Mouse (Mus musculus) limb, embryonic 13.5 days (tissue): ENCODE data around the gene Amotl2. TPM values are rescaled to one million over a fixed set of nuclear protein-coding genes. Genes with fewer than 3 reads are reported as not detected.

ENCODE experiments used
- ATAC-seq: fragments of 200-750 bp; cut with Nextera tagmentation; 2 replicates; pipeline ENCODE4 v1.8.0; 2017; ENCODE audit warnings: low read depth, moderate number of reproducible peaks, moderate TSS enrichment; ENCODE audit not compliant: low FRiP score
- H3K27ac ChIP-seq: fragments of 300-500 bp; sonication (generic); 2 replicates; pipeline ENCODE4 v1.5.1; 2015; ENCODE audit warnings: inconsistent platforms, mild to moderate bottlenecking, moderate library complexity
- H3K27me3 ChIP-seq: fragments of 300-500 bp; sonication (generic); 2 replicates; pipeline ENCODE4 v1.6.1; 2015; ENCODE audit warnings: mild to moderate bottlenecking, inconsistent platforms
- H3K36me3 ChIP-seq: fragments of 300-500 bp; sonication (generic); 2 replicates; pipeline ENCODE4 v1.6.1; 2015; ENCODE audit warnings: inconsistent platforms, mild to moderate bottlenecking, moderate library complexity
- H3K4me1 ChIP-seq: fragments of 300-500 bp; sonication (generic); 2 replicates; pipeline ENCODE4 v1.6.1; 2015; ENCODE audit warnings: inconsistent platforms
- H3K4me2 ChIP-seq: fragments of 300-500 bp; sonication (generic); replicated peaks from 2 replicates; pipeline ENCODE4 v1.6.1; 2015; ENCODE audit warnings: inconsistent platforms, mild to moderate bottlenecking, moderate library complexity
- H3K4me3 ChIP-seq: fragments of 300-500 bp; sonication (generic); 2 replicates; pipeline ENCODE4 v1.5.1; 2015; ENCODE audit warnings: moderate library complexity, mild to moderate bottlenecking, inconsistent platforms
- H3K9ac ChIP-seq: fragments of 300-500 bp; sonication (generic); 2 replicates; pipeline ENCODE4 v1.6.1; 2015; ENCODE audit warnings: mild to moderate bottlenecking, inconsistent platforms
- H3K9me3 ChIP-seq: fragments of 300-500 bp; sonication (generic); 2 replicates; pipeline ENCODE4 v1.6.1; 2016; ENCODE audit warnings: inconsistent platforms
- WGBS: fragments of 180-500 bp; shearing (Covaris S2); methylation state at CpG from one replicate; pipeline ENCODE4 v1.1.7; 2015; 5-methylcytosine and 5-hydroxymethylcytosine counted together
- polyA plus RNA-seq: library from polyadenylated mRNA; unstranded; fragments of >200 nt; fragmentation: Nextera tagmentation; extraction: Ambion mirVana; gene quantifications from 2 replicates; pipeline ENCODE4 v1.2.1, GENCODE M21; 2015

The Amotl2 gene
- polyA plus RNA-seq, 1 experiment from 2014 or later: 71.3 TPM

DNA sequence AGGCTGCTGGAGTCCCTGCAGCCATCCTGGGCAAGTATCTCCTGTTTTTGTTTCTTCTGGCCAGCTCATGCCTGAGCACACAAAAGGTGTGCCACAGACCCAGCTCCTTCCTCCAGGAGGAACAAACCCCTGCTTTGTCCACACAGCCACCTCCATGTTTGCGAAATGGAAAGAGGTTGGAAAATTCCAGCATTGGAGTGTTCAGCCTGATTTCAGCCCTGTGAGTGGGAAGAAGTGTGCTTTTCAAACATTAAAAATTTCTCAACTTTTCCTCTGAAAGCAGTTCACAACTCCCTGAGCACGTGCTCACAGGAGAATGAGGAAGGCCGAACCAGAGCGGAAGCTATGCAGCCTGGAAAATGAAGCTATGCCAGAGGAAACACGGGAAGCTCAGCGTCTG is 15.4 kb upstream of the Amotl2 start:
- 73% methylated on average over 6 of the region's 6 CpGs for WGBS
- Histone ChIP-seq H3K27ac (peak overlapping the region; percentile 59), H3K9ac (no peak overlapping the region)

GRCm38 (mm10) chr9:102709504-102710135 is 6.9 kb upstream of the Amotl2 start:
- Histone ChIP-seq H3K36me3 (no peaks in the 10 kb centered on the region), H3K27ac (peak overlapping the region; percentile 39; the same call in 1 of the 2 replicates), H3K27me3 (no peaks in the 10 kb centered on the region), H3K4me3 (no peak overlapping the region), H3K4me2 (no peak overlapping the region), H3K4me1 (peaks cover 20% of the 10 kb centered on the region), H3K9me3 (no peaks in the 10 kb centered on the region), H3K9ac (no peak overlapping the region)
- WGBS: 67% methylated on average over 15 of the region's 15 CpGs
- no peak for ATAC-seq

More for the DNA sequence above, 15.4 kb upstream of the Amotl2 start:
- ATAC-seq: no peak
- Histone ChIP-seq H3K4me2 (no peak overlapping the region), H3K4me3 (no peak overlapping the region), H3K27me3 (no peaks in the 10 kb centered on the region), H3K4me1 (0 out of 2 replicates have a peak, but pooled peaks cover 15% of the 10 kb centered on the region), H3K9me3 (0 out of 2 replicates have a peak, but pooled peaks cover 8% of the 10 kb centered on the region), H3K36me3 (no peaks in the 10 kb centered on the region)

DNA sequence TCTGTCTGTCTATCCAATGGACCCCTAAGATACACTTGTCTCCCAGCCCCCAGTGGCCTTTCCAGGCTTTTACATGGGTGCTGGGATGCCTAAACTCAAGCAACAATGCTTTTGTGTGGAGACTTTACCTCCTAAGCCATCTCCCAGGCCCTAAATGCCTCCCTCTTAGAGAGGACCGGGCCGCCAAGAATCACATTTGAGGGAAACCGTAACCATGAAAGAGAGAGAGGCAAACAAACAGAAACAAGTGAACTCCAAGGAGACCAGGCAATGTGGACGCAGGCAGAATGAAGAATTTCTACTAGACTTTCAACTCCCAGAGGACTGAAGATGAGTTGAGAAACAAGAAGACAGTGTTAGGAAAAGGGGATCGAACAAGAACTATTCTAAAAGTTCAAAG is 6.0 kb upstream of the Amotl2 start:
- peaks cover 29% of the 10 kb centered on the region for H3K4me1 ChIP-seq
- ATAC-seq: no peak
- WGBS: 69% methylated on average over 5 of the region's 5 CpGs
- no peak overlapping the region for H3K4me3 ChIP-seq
- H3K9me3 ChIP-seq: no peaks in the 10 kb centered on the region
- no peaks in the 10 kb centered on the region for H3K27me3 ChIP-seq
- no peak overlapping the region for H3K4me2 ChIP-seq
- no peaks in the 10 kb centered on the region for H3K36me3 ChIP-seq
- no peak overlapping the region for H3K27ac ChIP-seq
- no peak overlapping the region for H3K9ac ChIP-seq

- Histone ChIP-seq H3K36me3 (no peaks in the 10 kb centered on the region), H3K9ac (no peak overlapping the region), H3K4me2 (no peak overlapping the region), H3K27me3 (no peaks in the 10 kb centered on the region), H3K9me3 (no peaks in the 10 kb centered on the region), H3K4me1 (peaks cover 38% of the 10 kb centered on the region), H3K27ac (no peak overlapping the region), H3K4me3 (no peak overlapping the region)
- ATAC-seq: no peak
- WGBS: 55% methylated on average over 2 of the region's 2 CpGs
Observed at GRCm38 (mm10) chr9:102713797-102714196, 2.7 kb upstream of the Amotl2 start.

- Histone ChIP-seq H3K4me1 (peaks cover 45% of the 10 kb centered on the region), H3K27me3 (no peaks in the 10 kb centered on the region), H3K4me3 (no peak overlapping the region), H3K9ac (0 out of 2 replicates have a peak overlapping the region, but pooled peaks have one; percentile 8), H3K27ac (peak overlapping the region; percentile 61; the same call in 1 of the 2 replicates), H3K9me3 (no peaks in the 10 kb centered on the region), H3K36me3 (peaks cover 2% of the 10 kb centered on the region), H3K4me2 (no peak overlapping the region; the same call in 1 of the 2 replicates)
- no peak for ATAC-seq
- WGBS: 1% methylated on average over 7 of the region's 7 CpGs
Observed at GRCm38 (mm10) chr9:102714893-102715505, 1.5 kb upstream of the Amotl2 start.

DNA sequence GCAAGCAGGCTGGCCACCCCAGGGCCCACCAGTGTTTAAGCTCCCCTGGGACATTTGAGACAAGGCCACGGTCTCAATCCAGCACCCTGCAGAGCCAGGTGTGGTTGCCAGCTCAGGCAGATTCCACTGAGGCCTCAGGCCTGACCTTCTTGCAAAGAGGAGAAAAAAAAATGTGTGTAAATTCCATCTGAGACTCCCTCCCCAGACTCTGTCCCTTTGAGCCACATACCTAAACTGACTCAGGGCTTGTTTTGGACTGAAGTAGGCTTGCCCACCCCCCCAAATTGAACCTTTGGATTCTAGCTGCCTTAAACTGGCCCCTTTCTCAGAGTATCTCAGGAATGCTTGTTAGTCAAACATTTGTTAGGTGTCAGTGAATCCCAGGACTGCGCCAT is 969 bp upstream of the Amotl2 start:
- 29% methylated on average over 2 of the region's 2 CpGs for WGBS
- no peak overlapping the region; the same call in 1 of the 2 replicates for H3K4me2 ChIP-seq
- peaks cover 48% of the 10 kb centered on the region for H3K4me1 ChIP-seq

GRCm38 (mm10) chr9:102717164-102717885 is 853 bp downstream of the Amotl2 start:
- Histone ChIP-seq H3K4me1 (peaks cover 63% of the 10 kb centered on the region), H3K36me3 (peaks cover 26% of the 10 kb centered on the region), H3K27ac (peak overlapping the region; percentile 99), H3K4me2 (peak overlapping the region; percentile 74), H3K27me3 (no peaks in the 10 kb centered on the region), H3K9me3 (no peaks in the 10 kb centered on the region), H3K4me3 (peak overlapping the region; percentile 96), H3K9ac (peak overlapping the region; percentile 99)
- peak; percentile 89 for ATAC-seq
- WGBS: under 1% methylated on average over 50 of the region's 50 CpGs

More for the DNA sequence above, 969 bp upstream of the Amotl2 start:
- H3K36me3 ChIP-seq: peaks cover 7% of the 10 kb centered on the region
- no peak overlapping the region for H3K4me3 ChIP-seq
- H3K27me3 ChIP-seq: no peaks in the 10 kb centered on the region
- H3K9ac ChIP-seq: peak overlapping the region; percentile 8; the same call in 1 of the 2 replicates
- H3K27ac ChIP-seq: peak overlapping the region; percentile 61; the same call in 1 of the 2 replicates
- H3K9me3 ChIP-seq: no peaks in the 10 kb centered on the region
- no peak for ATAC-seq

DNA sequence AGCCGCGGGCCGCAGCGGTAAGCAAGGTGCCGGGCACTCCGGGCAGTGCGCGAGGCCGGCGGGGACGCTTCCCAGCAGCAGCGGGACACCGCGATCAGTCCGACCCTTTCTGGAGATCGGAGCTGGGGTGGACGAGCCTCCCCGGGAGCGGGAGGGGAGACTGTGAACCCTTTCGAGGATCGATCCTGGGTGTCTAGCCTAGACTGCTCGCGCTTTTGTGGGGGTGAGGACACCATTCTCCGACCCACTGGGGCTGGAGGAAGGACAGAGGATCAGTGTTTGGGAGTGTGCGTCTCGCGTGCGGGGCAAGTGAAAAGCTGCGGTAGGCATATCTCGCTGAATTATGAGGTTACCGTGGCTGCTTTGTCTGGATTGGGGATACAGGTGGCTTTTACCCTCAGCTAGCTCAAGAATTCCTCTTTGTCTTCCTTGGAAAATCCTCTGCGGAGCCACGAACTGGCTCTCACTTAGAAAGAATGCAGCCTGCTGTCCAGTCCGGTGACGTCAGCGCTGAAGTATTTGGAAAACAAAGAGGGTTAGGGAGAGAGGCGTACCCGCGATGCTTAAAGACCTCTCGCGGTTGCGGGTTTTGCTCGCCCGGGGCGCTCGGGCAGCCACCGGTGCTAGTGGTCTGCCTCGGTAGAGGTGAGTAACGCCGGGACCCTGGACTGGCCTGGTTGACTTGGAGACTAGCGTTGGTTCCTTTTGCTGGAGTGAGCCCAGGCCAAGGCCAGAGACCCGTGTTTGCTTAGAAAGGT is 1.6 kb downstream of the Amotl2 start:
- Histone ChIP-seq H3K27me3 (no peaks in the 10 kb centered on the region), H3K9ac (peak overlapping the region; percentile 99), H3K36me3 (peaks cover 33% of the 10 kb centered on the region), H3K27ac (peak overlapping the region; percentile 99), H3K4me3 (peak overlapping the region; percentile 96), H3K4me2 (peak overlapping the region; percentile 74), H3K9me3 (no peaks in the 10 kb centered on the region), H3K4me1 (peaks cover 70% of the 10 kb centered on the region)
- WGBS: under 1% methylated on average over 51 of the region's 52 CpGs
- peak; percentile 24 for ATAC-seq

DNA sequence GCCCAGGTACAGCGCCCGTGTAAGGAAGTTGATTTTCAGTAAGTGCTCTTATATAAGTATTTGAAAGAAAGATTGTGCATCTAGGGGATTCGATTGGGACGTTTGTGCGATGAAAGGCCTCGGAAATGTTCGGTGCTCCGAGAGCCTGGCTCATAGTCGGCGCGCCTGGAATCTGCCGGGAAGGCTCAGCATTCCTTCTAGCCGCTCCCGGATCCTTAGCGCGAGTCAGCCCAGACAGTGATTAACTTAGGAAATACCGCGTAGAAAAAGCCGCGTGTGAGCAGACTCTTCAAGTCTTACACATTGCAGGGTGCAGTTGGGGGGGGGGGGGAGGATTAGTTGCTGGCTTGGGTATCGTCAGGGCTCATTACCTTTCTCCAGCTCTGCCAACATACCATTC is 2.2 kb downstream of the Amotl2 start:
- H3K27me3 ChIP-seq: no peaks in the 10 kb centered on the region
- peaks cover 39% of the 10 kb centered on the region for H3K36me3 ChIP-seq
- H3K9ac ChIP-seq: peak overlapping the region; percentile 99
- peak overlapping the region; percentile 99 for H3K27ac ChIP-seq
- H3K9me3 ChIP-seq: no peaks in the 10 kb centered on the region
- peak overlapping the region; percentile 74 for H3K4me2 ChIP-seq
- peaks cover 76% of the 10 kb centered on the region for H3K4me1 ChIP-seq
- no peak for ATAC-seq
- under 1% methylated on average over 21 of the region's 21 CpGs for WGBS
- peak overlapping the region; percentile 96 for H3K4me3 ChIP-seq

GRCm38 (mm10) chr9:102719085-102719484 is 2.6 kb downstream of the Amotl2 start:
- H3K36me3 ChIP-seq: peaks cover 43% of the 10 kb centered on the region
- peaks cover 78% of the 10 kb centered on the region for H3K4me1 ChIP-seq
- ATAC-seq: no peak
- no peaks in the 10 kb centered on the region for H3K27me3 ChIP-seq
- 2% methylated on average over 4 of the region's 4 CpGs for WGBS
- peak overlapping the region; percentile 99 for H3K9ac ChIP-seq
- H3K4me3 ChIP-seq: peak overlapping the region; percentile 96
- H3K4me2 ChIP-seq: peak overlapping the region; percentile 74
- H3K9me3 ChIP-seq: no peaks in the 10 kb centered on the region
- H3K27ac ChIP-seq: peak overlapping the region; percentile 99

GRCm38 (mm10) chr9:102719936-102720566 is 3.6 kb downstream of the Amotl2 start:
- Histone ChIP-seq H3K4me2 (peak overlapping the region; percentile 74), H3K4me3 (peak overlapping the region; percentile 96), H3K4me1 (peaks cover 78% of the 10 kb centered on the region), H3K9me3 (no peaks in the 10 kb centered on the region), H3K27ac (peak overlapping the region; percentile 55; the same call in 1 of the 2 replicates), H3K27me3 (no peaks in the 10 kb centered on the region), H3K9ac (peak overlapping the region; percentile 99), H3K36me3 (peaks cover 53% of the 10 kb centered on the region)
- WGBS: 74% methylated on average over 17 of the region's 17 CpGs
- no peak for ATAC-seq
